Mouse (Mus musculus) myocyte (in vitro differentiated cells): ENCODE results near the gene Ctdsp1. TPM values are rescaled to one million over a fixed set of nuclear protein-coding genes. Genes with fewer than 3 reads are reported as not detected.
A peak's percentile ranks its signal among the peaks of the same experiment; 100 is the strongest.

Source experiments
- H3K27me3 ChIP-seq: one replicate; pipeline ENCODE4 v1.6.1; 2011; ENCODE audit not compliant: control insufficient read depth, insufficient read depth, insufficient read length
- H3K36me3 ChIP-seq: one replicate; pipeline ENCODE4 v1.6.1; 2011; ENCODE audit not compliant: control insufficient read depth, insufficient read depth
- H3K4me2 ChIP-seq: one replicate; pipeline ENCODE4 v1.6.1; 2011; ENCODE audit warnings: low read depth, control low read depth
- H3K4me3 ChIP-seq: one replicate; pipeline ENCODE4 v1.5.1; 2011; ENCODE audit warnings: mild to moderate bottlenecking, control low read depth, moderate library complexity
- H3K79me2 ChIP-seq: one replicate; pipeline ENCODE4 v1.6.1; 2011; ENCODE audit not compliant: control insufficient read depth, insufficient read depth
- H3ac ChIP-seq: one replicate; pipeline ENCODE4 v1.6.1; 2011; ENCODE audit not compliant: control insufficient read depth, insufficient read length
- CEBPB ChIP-seq: IDR thresholded peaks from 2 replicates; pipeline ENCODE4 v1.6.1; 2011; ENCODE audit warnings: mild to moderate bottlenecking, moderate library complexity; ENCODE audit not compliant: poor library complexity, insufficient read depth, severe bottlenecking
- E2F4 ChIP-seq: IDR thresholded peaks from one replicate; pipeline ENCODE4 v1.6.1; 2011; ENCODE audit warnings: mild to moderate bottlenecking, control low read depth, moderate library complexity; ENCODE audit not compliant: insufficient read depth
- MAX ChIP-seq: IDR thresholded peaks from one replicate; pipeline ENCODE4 v1.6.1; 2011; ENCODE audit warnings: low read depth, mild to moderate bottlenecking, control low read depth
- MYOD1 ChIP-seq, 3 experiments: IDR thresholded peaks; one replicate each; pipeline ENCODE4 v1.6.1; 2011; ENCODE audit warnings: control low read depth in 2 of 3, low read depth in 2 of 3, mild to moderate bottlenecking in 2 of 3, moderate library complexity in 1 of 3; ENCODE audit not compliant: insufficient read length in 2 of 3, control insufficient read depth in 1 of 3
- MYOG ChIP-seq, 3 experiments: IDR thresholded peaks; one replicate each; pipeline ENCODE4 v1.6.1; 2011; ENCODE audit warnings: control low read depth in 2 of 3, low read depth in 2 of 3, mild to moderate bottlenecking in 2 of 3; ENCODE audit not compliant: insufficient read length in 2 of 3, control insufficient read depth in 1 of 3, insufficient read depth in 1 of 3
- POLR2A ChIP-seq: IDR thresholded peaks from one replicate; pipeline ENCODE4 v1.6.1; 2011; ENCODE audit warnings: low read depth, mild to moderate bottlenecking, control low read depth, moderate library complexity; ENCODE audit not compliant: insufficient read length
- POLR2AphosphoS2 ChIP-seq: IDR thresholded peaks from one replicate; pipeline ENCODE4 v1.6.1; 2011; ENCODE audit warnings: low read depth, control low read depth; ENCODE audit not compliant: insufficient read length
- REST ChIP-seq: IDR thresholded peaks from one replicate; pipeline ENCODE4 v1.6.1; 2011; ENCODE audit warnings: mild to moderate bottlenecking, control low read depth, moderate library complexity; ENCODE audit not compliant: insufficient read depth, insufficient read length
- SRF ChIP-seq: IDR thresholded peaks from one replicate; pipeline ENCODE4 v1.6.1; 2011; ENCODE audit warnings: low read depth; ENCODE audit not compliant: control insufficient read depth, insufficient read length
- TCF12 ChIP-seq: IDR thresholded peaks from one replicate; pipeline ENCODE4 v1.6.1; 2011; ENCODE audit warnings: mild to moderate bottlenecking, control low read depth; ENCODE audit not compliant: poor library complexity, insufficient read depth, severe bottlenecking
- TCF3 ChIP-seq: IDR thresholded peaks from one replicate; pipeline ENCODE4 v1.6.1; 2011; ENCODE audit warnings: low read depth, control low read depth; ENCODE audit not compliant: insufficient read length
- USF1 ChIP-seq: IDR thresholded peaks from one replicate; pipeline ENCODE4 v1.6.1; 2011; ENCODE audit warnings: low read depth, mild to moderate bottlenecking, control low read depth, moderate library complexity
- polyA plus RNA-seq: library from polyadenylated mRNA; unstranded; fragments of >200 nt; fragmentation: generic; extraction: Trizol; gene quantifications from one replicate; pipeline ENCODE4 v1.2.1, GENCODE M21; 2012; ENCODE audit warnings: missing spikeins

The Ctdsp1 gene
- polyA plus RNA-seq, 1 experiment: 64.0 TPM

- no peaks in the 10 kb centered on the region for H3K36me3 ChIP-seq
- H3K79me2 ChIP-seq: no peaks in the 10 kb centered on the region
- no peak overlapping the region for H3ac ChIP-seq
- no peaks in the 10 kb centered on the region for H3K27me3 ChIP-seq
- no peak overlapping the region for H3K4me2 ChIP-seq
- TF ChIP-seq REST (no peak), E2F4 (no peak), SRF (no peak), MYOG (IDR thresholded peaks at IDR 0.05; ENCODE audit: control insufficient read depth in 1 of 3, insufficient read depth in 1 of 3, insufficient read length in 2 of 3, low read depth in 2 of 3) (peak; percentile 23 to 94 (median 84)), MYOD1 (IDR thresholded peaks at IDR 0.05; ENCODE audit: control insufficient read depth in 1 of 3, insufficient read length in 2 of 3, low read depth in 2 of 3) (peak in 2 of 3 experiments; percentile 59 to 79), POLR2A (no peak), CEBPB (no peak), MAX (no peak), TCF12 (peak; percentile 11), TCF3 (peak; percentile 22), POLR2AphosphoS2 (no peak), USF1 (no peak)
- H3K4me3 ChIP-seq: no peak overlapping the region
These were observed 6.8 kb upstream of the Ctdsp1 start for GRCm38 (mm10) chr1:74384525-74384924.

GRCm38 (mm10) chr1:74385064-74385463 lies 6.2 kb upstream of the Ctdsp1 start:
- no peaks in the 10 kb centered on the region for H3K36me3 ChIP-seq
- no peaks in the 10 kb centered on the region for H3K79me2 ChIP-seq
- no peaks in the 10 kb centered on the region for H3K27me3 ChIP-seq
- no peak overlapping the region for H3K4me2 ChIP-seq
- no peak overlapping the region for H3K4me3 ChIP-seq
- TF ChIP-seq CEBPB: no peak
- no peak for TF ChIP-seq POLR2A
- TF ChIP-seq TCF12: no peak
- TF ChIP-seq REST: no peak
- TF ChIP-seq MAX: no peak
- TF ChIP-seq TCF3: no peak
- TF ChIP-seq SRF: no peak
- TF ChIP-seq POLR2AphosphoS2: no peak
- no peak for TF ChIP-seq USF1
- TF ChIP-seq MYOG (IDR thresholded peaks at IDR 0.05; ENCODE audit: control insufficient read depth in 1 of 3, insufficient read depth in 1 of 3, insufficient read length in 2 of 3, low read depth in 2 of 3): no peak
- TF ChIP-seq E2F4: no peak
- no peak for TF ChIP-seq MYOD1 (IDR thresholded peaks at IDR 0.05; ENCODE audit: control insufficient read depth in 1 of 3, insufficient read length in 2 of 3, low read depth in 2 of 3)
- H3ac ChIP-seq: no peak overlapping the region

- Histone ChIP-seq H3K79me2 (no peaks in the 10 kb centered on the region), H3K27me3 (no peaks in the 10 kb centered on the region)
- TF ChIP-seq MAX (no peak), E2F4 (no peak)
These were observed 5.8 kb upstream of the Ctdsp1 start for GRCm38 (mm10) chr1:74385531-74385930.

GRCm38 (mm10) chr1:74386363-74386713 lies 5.0 kb upstream of the Ctdsp1 start:
- Histone ChIP-seq H3K4me2 (peak overlapping the region; percentile 66), H3K4me3 (peak overlapping the region; percentile 30), H3K27me3 (no peaks in the 10 kb centered on the region), H3K36me3 (no peaks in the 10 kb centered on the region), H3ac (peak overlapping the region; percentile 15), H3K79me2 (no peaks in the 10 kb centered on the region)
- TF ChIP-seq TCF12: no peak

More at GRCm38 (mm10) chr1:74385531-74385930, 5.8 kb upstream of the Ctdsp1 start:
- H3ac ChIP-seq: no peak overlapping the region
- no peaks in the 10 kb centered on the region for H3K36me3 ChIP-seq
- no peak overlapping the region for H3K4me3 ChIP-seq
- no peak overlapping the region for H3K4me2 ChIP-seq

GRCm38 (mm10) chr1:74386714-74387385 lies 4.5 kb upstream of the Ctdsp1 start:
- Histone ChIP-seq H3K4me3 (peak overlapping the region; percentile 30), H3ac (peak overlapping the region; percentile 15), H3K27me3 (no peaks in the 10 kb centered on the region), H3K79me2 (peaks cover under 1% of the 10 kb centered on the region), H3K4me2 (peak overlapping the region; percentile 66), H3K36me3 (no peaks in the 10 kb centered on the region)
- TF ChIP-seq TCF3: no peak
- TF ChIP-seq POLR2AphosphoS2: no peak
- peak; percentile 34 for TF ChIP-seq POLR2A
- no peak for TF ChIP-seq USF1
- peak in 1 of 3 experiments; percentile 54 for TF ChIP-seq MYOG (IDR thresholded peaks at IDR 0.05; ENCODE audit: control insufficient read depth in 1 of 3, insufficient read depth in 1 of 3, insufficient read length in 2 of 3, low read depth in 2 of 3)
- no peak for TF ChIP-seq MAX
- peak in 1 of 3 experiments; percentile 45 for TF ChIP-seq MYOD1 (IDR thresholded peaks at IDR 0.05; ENCODE audit: control insufficient read depth in 1 of 3, insufficient read length in 2 of 3, low read depth in 2 of 3)
- TF ChIP-seq TCF12: no peak
- no peak for TF ChIP-seq E2F4
